Mouse (Mus musculus): ENCODE data around the gene Mmp25.

Gene Mmp25

DNA sequence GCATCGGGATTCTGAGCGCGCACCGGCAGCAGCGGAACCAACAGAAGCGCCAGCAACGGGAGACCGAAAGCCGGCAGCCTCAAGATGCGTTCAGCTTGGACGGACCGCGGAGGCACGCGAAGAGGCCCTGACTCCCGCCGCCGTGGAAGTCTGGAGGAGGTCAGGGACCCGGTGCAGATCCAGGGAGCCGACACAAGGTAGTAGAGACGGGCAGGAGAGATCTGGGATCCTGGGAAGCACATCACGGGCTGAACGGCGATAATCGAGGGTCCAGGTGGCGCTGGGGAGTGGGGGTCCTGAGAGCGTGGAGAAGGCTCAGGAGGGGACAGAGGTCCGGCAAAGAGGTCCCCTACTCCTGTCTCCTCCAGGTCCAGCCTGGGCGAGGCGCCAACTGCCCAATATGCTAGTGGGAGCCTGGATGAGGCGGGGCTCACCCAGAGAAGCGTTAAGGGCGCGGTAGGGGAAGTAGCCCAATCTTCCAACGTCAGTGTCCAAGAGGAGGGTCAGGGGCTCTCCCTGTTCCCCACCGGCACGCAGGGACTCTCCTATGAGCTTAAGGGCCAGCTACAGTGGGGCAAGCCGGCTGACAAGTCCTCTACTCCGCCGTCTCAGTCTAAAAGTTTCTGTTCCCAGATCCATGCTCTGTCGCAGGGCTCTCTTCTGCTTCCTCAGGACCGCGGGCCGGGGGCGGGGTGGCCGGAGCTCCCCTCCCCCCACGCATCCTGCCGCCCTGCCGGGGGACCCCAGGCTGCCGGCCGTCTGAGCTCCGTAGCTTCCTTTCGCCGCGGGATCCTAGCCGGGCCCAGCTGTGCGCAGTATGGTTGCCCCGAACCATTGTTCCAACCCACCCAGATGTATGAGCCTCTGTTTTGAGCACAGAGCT is at the start of gene Mmp25:
Mmp25 (minus strand) TSS at position 665 of the 883 bp plus-strand sequence.
- DNase-seq (ENCODE audit: low spot score in 2 of 2): no peak

DNA sequence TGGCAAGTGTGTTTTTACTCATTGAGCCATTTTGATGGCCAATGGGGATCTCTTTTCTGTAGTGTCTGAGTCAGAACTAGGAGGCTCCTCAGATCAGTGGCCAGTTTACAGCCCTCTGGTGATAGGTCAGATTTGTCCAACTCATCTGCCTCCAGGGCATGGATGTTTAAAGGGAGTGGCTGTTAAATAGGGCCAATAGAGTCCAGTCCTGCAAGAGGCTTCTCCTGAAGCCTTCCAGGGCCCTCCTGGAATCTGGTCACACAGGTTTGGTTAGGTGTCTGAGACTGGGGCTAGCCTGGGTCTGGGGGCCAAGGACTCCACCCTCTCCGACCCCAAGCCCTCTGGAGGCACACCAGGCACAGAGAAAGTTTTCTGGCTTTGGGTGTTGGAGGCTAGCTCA is 49.4 kb upstream of the Mmp25 start:
- DNase-seq (ENCODE audit: low spot score in 2 of 2): no peak

DNA sequence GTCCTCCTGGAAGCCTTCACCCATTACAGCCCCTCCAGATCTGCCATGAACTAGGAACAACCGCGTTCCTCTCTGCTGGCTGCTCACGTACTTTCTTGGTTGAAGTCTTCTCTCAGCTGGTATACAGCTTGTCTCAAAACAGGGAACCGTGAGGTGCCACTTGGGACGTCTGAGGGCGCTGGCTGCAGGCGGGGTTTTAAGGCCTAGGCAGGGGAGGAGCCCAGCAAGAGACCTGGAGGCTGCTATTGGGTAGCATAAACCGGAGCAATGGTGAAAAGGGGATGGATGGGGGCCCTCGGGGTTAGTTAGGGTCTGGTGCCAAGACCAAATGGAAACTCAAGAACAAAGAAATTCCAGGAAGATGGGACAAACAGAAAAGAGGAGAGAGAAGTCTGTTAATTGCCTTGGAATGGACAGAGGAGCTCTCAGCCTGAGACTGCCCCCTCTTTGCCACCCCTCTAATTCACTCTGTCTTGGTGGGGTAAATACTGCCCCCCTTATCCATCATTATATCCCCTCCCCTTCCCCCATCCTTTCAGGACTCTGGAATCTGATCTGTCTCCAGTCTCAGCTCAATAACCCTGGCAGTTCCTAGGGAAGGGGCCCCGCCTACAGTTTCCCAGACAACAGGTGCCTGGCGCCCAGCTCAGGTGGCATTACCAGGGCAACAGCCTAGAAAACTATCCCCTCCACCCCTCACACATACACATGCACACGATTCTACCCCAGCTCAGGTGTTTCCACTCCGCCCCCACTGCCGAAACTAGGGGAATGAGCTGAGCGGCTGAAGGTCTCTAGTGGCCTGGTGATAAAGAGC is 39.0 kb upstream of the Mmp25 start, which contains the start of gene Cldn9:
Cldn9 (minus strand) TSS at position 171 of the 817 bp plus-strand sequence.
- DNase-seq (ENCODE audit: low spot score in 2 of 2): no peak

DNA sequence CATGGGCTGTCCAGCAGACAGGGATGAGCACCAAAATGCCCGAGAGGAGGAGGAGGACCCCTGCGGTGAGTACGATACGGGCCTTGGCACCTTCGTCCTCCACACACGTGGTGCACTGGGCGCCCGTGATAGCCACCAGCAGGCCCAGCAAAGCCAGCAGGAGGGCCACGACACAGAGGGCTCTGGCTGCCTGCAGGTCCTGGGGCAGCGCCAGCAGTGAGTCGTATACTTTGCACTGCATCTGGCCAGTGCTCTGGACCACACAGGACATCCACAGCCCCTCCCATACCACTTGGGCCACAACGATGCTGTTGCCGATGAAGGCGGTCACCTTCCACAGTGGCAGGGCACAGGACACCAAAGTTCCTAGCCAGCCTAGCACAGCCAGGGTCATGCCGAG is 38.1 kb upstream of the Mmp25 start:
- DNase-seq (ENCODE audit: low spot score in 2 of 2): no peak

DNA sequence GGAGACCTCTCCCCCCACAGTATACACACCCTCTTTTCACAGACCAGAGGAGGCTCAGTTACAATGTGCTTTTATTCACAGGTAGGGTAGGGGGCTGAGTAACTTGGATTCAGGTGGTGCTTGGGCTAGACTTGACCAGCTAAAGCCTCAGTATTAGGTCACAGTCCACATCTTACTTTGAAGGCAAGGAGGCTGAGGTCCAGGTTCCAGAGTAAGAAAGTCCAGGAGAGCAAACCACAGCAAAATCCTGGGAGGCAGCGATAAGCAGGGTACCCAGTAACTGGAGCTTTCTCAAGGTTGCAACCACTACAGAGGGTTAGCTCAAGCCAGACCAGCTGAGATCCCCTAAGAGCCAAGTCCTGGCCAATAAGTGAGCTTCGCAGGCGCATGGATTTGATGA is 37.5 kb upstream of the Mmp25 start:
- no peak for DNase-seq (ENCODE audit: low spot score in 2 of 2)

DNA sequence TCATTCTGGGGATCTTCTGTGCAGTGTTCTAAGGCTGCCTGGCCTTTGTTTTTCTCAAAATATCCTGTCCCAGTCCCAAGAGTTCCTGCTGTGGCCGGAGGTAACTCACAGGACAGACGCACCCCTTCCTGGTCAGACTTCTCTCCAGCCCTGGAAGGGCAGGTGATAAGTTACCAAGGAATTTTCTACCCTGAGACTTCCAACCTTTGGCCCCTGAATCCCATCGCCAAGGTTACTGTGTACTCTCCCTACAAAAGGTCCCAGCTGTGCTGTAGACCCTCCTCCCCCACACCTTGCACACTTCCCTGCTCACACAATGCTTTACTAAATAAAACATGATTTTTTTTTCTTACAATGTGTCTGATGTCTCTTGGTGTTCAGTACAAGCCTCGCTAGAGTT is 37.0 kb upstream of the Mmp25 start:
- no peak for DNase-seq (ENCODE audit: low spot score in 2 of 2)

DNA sequence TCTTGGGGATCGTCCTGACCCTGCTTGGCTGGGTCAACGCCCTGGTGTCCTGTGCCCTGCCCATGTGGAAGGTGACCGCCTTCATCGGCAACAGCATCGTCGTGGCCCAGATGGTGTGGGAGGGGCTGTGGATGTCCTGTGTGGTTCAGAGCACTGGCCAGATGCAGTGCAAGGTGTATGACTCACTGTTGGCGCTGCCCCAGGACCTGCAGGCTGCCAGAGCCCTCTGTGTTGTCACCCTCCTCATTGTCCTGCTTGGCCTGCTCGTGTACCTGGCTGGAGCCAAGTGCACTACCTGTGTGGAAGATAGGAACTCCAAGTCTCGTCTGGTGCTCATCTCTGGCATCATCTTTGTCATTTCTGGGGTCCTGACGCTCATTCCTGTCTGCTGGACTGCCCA is 36.0 kb upstream of the Mmp25 start:
- DNase-seq (ENCODE audit: low spot score in 2 of 2): no peak

DNA sequence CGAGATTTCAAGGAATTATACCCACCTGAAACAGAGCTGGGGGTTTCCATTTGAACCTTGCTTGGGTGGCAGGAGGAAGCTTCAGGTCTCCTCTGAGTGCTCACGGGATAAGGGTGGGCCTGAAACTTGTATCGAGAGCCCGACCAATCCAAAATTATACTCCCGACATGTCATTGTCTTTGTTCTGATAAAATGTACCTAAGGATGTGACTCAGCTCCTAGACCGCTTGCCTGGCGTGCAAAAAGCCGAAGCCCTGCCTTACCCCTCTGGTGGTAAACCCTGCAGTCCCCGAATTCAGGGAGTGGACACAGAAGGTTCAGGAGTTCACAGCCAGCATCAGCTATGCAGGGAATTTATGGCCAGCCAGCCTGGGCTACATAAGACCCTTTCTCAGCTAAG is 35.3 kb upstream of the Mmp25 start:
- no peak for DNase-seq (ENCODE audit: low spot score in 2 of 2)

DNA sequence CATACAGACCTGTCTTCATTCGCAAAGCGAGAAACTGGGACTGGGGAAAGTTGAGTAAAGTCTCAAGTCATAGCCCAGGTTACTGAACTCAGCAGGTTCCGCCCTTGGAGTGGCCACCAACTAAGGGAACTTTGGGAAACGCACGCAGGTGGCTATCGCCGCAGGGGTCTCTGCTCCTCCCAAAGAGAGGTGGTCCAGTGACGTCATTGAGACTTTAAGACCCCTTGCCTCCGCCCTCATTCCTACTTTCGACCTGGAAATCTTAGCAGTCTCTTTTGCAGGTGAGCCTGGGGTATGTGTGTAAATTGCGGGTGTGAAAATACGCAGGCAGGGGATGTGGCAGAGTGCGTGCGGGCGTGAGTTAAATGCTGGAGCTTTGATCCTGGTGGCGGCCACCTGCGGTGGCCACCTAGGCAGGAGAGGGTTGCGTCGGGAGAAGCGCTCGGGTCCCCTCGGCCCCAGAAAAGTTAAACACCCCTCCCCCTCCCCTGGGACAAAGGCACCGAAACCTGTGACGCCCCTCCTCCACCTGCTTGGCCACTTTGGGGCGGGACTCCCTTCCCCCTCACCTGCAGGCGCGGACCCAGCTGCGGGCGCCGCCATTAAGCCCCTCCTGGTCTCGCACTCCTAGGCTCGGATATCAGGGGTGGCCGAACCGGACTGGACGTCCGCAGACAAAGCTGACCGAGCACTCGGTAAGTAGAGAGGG is 34.2 kb upstream of the Mmp25 start, which contains the start of gene Cldn6:
Cldn6 (plus strand) TSS at position 123 of the 709 bp plus-strand sequence.
- no peak for DNase-seq (ENCODE audit: low spot score in 2 of 2)

DNA sequence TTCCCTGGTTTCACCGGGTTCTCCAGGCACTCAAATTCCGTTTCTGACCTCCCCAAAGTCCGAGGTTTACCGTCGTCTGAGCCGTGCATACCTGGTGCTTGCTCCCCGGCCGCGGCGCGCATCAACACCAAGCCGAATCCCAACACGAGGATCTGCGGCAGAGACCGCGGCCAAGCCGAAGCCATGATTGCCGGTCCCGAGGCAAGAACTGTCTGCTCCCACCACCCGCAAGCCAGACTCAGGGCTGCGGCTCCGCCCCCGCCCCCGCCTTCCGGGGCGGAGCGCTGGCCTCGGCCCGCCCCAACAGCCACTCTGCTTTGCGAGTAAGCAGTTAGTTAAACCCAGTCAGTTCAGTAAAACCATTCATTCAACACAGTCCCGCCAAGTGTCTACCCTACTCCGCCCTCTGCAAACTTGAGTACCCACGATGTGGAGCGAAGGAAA is 32.2 kb upstream of the Mmp25 start, which contains the start of gene Tnfrsf12a:
Tnfrsf12a (minus strand) TSS at position 233 of the 444 bp plus-strand sequence.
- DNase-seq (ENCODE audit: low spot score in 2 of 2): peak; percentile 75 to 86

DNA sequence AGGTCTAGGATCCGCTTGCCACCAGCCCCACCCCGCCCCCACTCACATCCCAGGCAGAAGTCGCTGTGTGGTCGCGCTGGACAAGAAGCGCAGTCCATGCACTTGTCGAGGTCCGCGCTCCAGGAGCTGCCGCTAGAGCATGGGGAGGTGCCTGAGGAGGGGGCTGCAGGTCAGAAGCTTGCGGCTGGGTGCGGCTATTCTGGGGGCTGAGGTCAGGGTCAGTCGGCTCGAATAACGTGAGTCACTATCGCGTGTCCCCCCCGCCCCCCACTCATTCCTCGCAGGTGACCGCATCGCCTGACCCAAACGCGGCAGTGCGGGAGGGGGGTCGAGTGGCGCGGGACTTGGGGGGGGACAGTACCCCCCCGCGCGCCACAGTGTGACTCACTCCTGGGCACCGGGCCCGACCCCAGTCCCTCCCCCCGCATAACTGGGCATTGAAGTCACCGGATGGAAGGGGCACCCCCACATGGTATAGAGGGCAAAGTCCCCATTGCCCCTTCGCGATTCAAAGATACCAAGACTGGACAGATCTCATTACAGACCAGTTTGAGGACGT is 31.5 kb upstream of the Mmp25 start:
- no peak for DNase-seq (ENCODE audit: low spot score in 2 of 2)

DNA sequence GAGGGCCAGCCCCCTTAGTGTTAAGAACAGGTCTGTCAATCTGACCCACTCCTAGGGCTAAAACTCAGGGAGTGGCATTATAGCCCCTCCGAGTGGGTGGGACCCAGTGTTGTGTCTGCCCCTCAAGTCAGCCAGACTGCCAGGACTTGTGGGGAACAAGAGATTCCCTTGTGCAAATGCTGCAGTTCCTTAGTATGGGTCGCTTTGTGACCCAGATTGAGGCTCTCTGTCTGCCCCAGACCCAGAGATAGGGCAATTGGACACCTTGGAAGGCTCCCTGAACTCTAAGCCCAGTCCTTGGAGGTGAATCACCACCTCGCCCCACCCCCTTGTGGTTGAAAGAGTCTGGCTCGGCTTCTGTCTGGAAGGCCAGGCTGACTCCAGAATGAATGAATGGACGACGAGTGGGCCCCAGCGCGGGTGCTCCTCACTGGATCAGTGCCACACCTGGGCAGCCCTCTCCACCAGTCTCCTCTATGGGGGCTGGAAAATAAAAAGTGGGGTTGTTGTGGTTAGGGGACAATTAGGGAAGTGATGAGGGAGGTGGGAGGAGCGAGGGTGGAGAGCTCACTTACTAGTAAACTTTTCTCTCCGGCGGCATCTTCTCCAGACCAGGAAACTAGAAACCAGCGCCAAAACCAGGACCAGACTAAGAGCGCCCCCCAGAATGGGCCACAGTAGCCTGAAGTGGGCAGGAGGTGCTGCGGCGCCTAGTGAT is 30.6 kb upstream of the Mmp25 start:
- DNase-seq (ENCODE audit: low spot score in 2 of 2): peak in 1 of 2 experiments; percentile 73

DNA sequence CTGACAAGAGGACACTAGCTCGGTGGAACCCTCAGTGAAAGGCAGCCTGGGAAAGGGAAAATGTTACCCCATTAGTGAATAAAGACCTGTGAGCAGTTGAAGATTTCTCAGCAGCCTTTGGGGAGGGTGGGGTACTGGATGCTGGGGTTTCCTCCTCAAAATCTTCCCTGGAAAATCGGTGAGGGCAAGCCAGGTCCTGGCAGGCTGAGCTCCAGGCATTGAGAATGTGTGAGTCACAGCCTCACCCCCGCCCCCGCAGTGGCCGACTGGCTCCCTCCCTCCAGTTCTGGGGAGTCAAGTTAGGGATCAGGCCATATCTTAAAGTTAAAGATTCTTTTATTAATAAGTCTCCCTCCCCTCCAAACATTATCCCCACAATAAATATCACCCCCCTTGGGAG is 30.1 kb upstream of the Mmp25 start:
- peak in 1 of 2 experiments; percentile 62 for DNase-seq (ENCODE audit: low spot score in 2 of 2)

DNA sequence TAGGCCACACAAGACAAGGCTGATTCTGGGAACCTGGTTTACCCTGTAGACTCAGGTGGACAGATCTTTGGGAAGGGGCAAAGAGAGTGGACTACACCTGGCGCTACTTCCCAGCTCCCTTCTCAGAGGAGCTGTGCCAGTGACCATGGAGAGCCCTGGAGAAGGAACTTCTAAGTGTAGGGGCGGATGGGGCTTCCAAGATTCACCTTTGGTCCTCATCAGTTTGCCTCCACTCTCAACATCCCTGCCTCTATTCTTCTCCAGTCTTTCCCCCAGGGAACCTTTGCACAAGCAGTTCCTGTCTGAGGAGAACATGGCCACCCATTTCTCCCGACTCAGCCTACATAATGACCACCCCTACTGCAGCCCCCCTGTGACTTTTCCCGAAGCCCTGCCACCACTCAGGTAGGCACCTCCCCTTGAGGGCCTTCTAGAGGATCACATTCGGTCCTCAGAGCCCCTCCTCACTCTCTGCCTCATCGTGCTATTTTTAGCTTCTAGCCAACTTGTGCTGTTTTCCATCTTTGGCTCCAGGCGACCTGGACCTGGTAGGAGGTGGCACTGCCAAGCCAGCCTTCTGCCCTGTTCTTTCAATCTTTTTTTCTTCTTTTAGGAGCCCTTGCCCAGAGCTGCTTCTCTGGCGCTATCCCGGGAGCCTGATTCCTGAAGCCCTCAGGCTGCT is 29.3 kb upstream of the Mmp25 start:
- DNase-seq (ENCODE audit: low spot score in 2 of 2): peak in 1 of 2 experiments; percentile 63

DNA sequence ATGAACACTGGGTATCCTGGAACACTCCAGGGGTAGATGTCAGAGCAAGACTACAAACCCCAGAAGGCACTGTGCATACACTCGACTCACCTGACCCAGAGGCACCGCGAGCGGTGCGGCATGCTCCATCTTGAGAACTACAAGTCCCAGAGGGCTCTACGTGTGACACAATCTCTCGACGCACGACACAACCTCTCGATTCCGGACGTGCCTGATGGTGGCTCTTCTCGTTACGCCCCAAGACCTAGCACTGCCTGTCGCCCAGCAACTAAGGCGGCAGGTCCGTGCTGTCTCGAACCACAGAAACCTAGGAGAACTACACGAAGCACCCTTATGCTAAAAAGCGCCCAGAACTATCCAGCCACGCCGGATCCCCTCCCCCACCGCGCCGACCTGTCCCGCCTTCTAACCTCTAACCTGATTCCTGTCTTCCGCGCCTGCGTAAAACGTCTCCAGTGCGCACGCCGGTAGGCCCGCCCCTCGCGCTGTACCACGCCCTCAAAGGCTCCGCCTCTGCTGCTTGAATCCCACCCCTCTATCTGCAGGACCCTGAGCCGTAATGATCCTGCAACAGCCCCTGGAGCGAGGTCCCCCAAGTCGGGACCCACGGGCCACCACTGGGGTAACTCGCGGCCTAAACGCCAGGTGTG is 28.5 kb upstream of the Mmp25 start, which contains the start of the genes Hcfc1r1 and Thoc6:
Hcfc1r1 (plus strand) TSS at position 173 of the 650 bp plus-strand sequence.
Thoc6 (minus strand) TSS at position 459 of the 650 bp plus-strand sequence.
- DNase-seq (ENCODE audit: low spot score in 2 of 2): peak; percentile 84 to 92

DNA sequence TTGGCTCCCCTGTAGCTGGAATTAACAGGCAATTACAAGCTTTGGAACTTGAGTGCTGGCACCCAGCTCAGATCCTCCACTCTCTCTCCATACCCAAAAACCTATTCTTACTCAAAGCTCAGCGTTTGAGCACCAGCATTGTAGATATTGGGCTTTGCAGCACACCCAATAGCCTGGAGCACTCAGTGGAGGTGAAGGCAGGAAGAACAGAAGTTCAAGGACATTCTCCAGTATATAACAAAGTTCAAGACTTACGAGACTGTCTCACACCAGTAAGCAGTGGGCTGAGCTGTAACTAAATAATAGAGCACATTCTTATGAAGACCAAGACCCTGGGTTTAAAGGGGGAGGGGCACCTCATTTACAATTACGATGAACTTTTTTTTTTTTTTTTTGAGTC is 27.7 kb upstream of the Mmp25 start:
- DNase-seq (ENCODE audit: low spot score in 2 of 2): no peak

DNA sequence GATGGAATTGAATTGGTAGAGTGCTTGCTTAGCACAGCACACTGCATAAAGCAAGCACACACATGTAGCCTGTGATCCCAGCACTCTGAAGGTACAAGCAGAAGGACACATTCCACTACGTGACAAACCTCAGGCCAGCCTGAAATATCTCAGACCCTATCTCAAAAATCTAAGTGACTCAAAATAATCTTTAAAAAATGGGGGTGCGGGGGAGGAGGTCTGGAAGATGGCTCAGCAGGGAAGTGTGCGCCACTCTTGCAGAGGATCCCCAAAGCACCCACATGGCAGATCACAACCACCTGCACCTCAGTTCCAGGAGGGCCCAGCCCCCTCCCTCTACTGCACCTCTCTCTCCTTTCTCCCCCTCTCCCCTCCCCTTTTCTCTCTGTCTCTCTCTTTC is 26.4 kb upstream of the Mmp25 start:
- no peak for DNase-seq (ENCODE audit: low spot score in 2 of 2)

DNA sequence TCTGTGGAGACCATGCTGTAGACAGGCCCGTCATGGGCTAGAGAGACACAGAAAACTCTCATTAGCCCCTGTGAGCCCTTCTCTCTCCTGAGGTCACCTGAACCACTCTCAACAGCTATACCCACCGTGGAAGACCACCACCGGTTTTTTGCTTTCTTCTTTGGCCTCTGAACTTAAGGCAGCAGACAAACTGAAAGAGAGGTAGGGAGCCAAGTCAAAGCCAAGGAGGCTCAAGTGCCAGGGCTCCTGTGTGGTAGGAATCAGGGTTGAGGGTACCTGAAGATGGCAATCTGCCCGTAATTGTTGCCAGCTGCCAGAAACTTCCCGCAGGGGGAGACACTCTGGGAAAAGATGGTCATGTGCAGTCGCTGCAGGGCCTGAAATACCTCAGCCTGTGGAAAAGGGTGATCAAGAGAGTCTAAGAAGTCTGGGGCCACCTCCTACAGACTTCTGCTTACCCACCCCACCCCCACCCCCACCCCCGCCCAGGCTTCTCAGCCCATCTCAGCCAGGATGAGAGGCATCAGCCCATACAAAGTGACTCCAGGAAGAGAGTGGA is 25.5 kb upstream of the Mmp25 start:
- DNase-seq (ENCODE audit: low spot score in 2 of 2): no peak

DNA sequence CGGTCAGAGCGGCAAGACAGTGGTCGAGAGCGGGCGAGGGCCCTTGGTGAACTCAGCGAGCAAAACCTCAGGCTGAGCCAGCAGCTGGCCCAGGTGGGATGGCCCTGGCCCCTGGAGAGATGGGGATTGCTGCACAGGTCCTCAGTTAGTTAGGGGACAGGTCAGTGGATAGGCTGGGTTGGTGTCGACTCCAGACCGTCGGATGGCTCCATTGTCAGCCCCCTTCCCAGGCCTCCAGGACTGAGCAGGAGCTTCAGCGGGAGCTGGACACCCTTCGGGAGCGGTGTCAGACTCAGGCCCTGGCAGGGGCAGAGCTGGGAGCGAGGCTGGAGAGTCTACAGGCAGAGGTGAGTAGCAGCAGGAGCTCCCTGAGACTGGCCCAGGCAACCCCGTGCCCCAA is 20.4 kb upstream of the Mmp25 start:
- DNase-seq (ENCODE audit: low spot score in 2 of 2): no peak
